Mouse (Mus musculus) stomach, embryonic 15.5 days (tissue): ENCODE measurements around the gene Pde6d. TPM values are rescaled to one million over a fixed set of nuclear protein-coding genes. Genes with fewer than 3 reads are reported as not detected.
A peak's percentile ranks its signal among the peaks of the same experiment; 100 is the strongest.

Experiments used
- ATAC-seq: fragments of 200-750 bp; cut with Nextera tagmentation; 2 replicates; pipeline ENCODE4 v1.8.0; 2017; ENCODE audit warnings: low read depth, moderate number of reproducible peaks, moderate TSS enrichment; ENCODE audit not compliant: insufficient read depth, low FRiP score
- H3K27ac ChIP-seq: fragments of 300-500 bp; sonication (generic); 2 replicates; pipeline ENCODE4 v1.5.1; 2015; ENCODE audit warnings: mild to moderate bottlenecking, inconsistent platforms
- H3K27me3 ChIP-seq: fragments of 300-500 bp; sonication (generic); replicated peaks from 2 replicates; pipeline ENCODE4 v1.6.1; 2015; ENCODE audit warnings: inconsistent platforms
- H3K36me3 ChIP-seq: fragments of 300-500 bp; sonication (generic); 2 replicates; pipeline ENCODE4 v1.6.1; 2015; ENCODE audit warnings: inconsistent platforms
- H3K4me1 ChIP-seq: fragments of 300-500 bp; sonication (generic); 2 replicates; pipeline ENCODE4 v1.6.1; 2015; ENCODE audit warnings: inconsistent platforms
- H3K4me2 ChIP-seq: fragments of 300-500 bp; sonication (generic); 2 replicates; pipeline ENCODE4 v1.6.1; 2015; ENCODE audit warnings: mild to moderate bottlenecking, inconsistent platforms
- H3K4me3 ChIP-seq: fragments of 300-500 bp; sonication (generic); replicated peaks from 2 replicates; pipeline ENCODE4 v1.5.1; 2015; ENCODE audit warnings: inconsistent platforms
- H3K9ac ChIP-seq: fragments of 300-500 bp; sonication (generic); 2 replicates; pipeline ENCODE4 v1.6.1; 2015; ENCODE audit warnings: inconsistent platforms
- H3K9me3 ChIP-seq: fragments of 300-500 bp; sonication (generic); 2 replicates; pipeline ENCODE4 v1.6.1; 2016; ENCODE audit warnings: inconsistent platforms
- WGBS: fragments of 180-500 bp; shearing (Covaris S2); methylation state at CpG from one replicate; pipeline ENCODE4 v1.1.7; 2015; 5-methylcytosine and 5-hydroxymethylcytosine counted together
- polyA plus RNA-seq: library from polyadenylated mRNA; unstranded; fragments of >200 nt; fragmentation: Nextera tagmentation; extraction: Ambion mirVana; gene quantifications from 2 replicates; pipeline ENCODE4 v1.2.1, GENCODE M21; 2015

Gene Pde6d
- polyA plus RNA-seq, 1 experiment from 2014 or later: 53.7 TPM

- 8% methylated on average over 13 of the region's 13 CpGs for WGBS
- Histone ChIP-seq H3K4me3 (no peak overlapping the region), H3K4me2 (peak overlapping the region; percentile 14; the same call in 1 of the 2 replicates), H3K9me3 (no peaks in the 10 kb centered on the region), H3K9ac (no peak overlapping the region), H3K36me3 (peaks cover 15% of the 10 kb centered on the region; the same call in 1 of the 2 replicates), H3K4me1 (peaks cover 29% of the 10 kb centered on the region), H3K27me3 (no peaks in the 10 kb centered on the region), H3K27ac (peak overlapping the region; percentile 23)
- ATAC-seq: peak; percentile 21
Measured at GRCm38 (mm10) chr1:86531547-86532321, 50.7 kb downstream of the Pde6d start.

GRCm38 (mm10) chr1:86530871-86531546 is 51.4 kb downstream of the Pde6d start:
- H3K4me2 ChIP-seq: 0 out of 2 replicates have a peak overlapping the region, but pooled peaks have one; percentile 9
- H3K27ac ChIP-seq: peak overlapping the region; percentile 23; the same call in 1 of the 2 replicates
- no peaks in the 10 kb centered on the region for H3K9me3 ChIP-seq
- ATAC-seq: no peak
- peaks cover 29% of the 10 kb centered on the region for H3K4me1 ChIP-seq
- WGBS: 14% methylated on average over 4 of the region's 4 CpGs
- no peak overlapping the region for H3K9ac ChIP-seq
- peaks cover 15% of the 10 kb centered on the region; the same call in 1 of the 2 replicates for H3K36me3 ChIP-seq
- no peak overlapping the region for H3K4me3 ChIP-seq
- no peaks in the 10 kb centered on the region for H3K27me3 ChIP-seq

GRCm38 (mm10) chr1:86529590-86529989 is 52.8 kb downstream of the Pde6d start:
- Histone ChIP-seq H3K4me1 (peaks cover 33% of the 10 kb centered on the region), H3K27ac (peak overlapping the region; percentile 91; the same call in 1 of the 2 replicates), H3K36me3 (peaks cover 15% of the 10 kb centered on the region; the same call in 1 of the 2 replicates), H3K4me2 (peak overlapping the region; percentile 80), H3K4me3 (peak overlapping the region; percentile 89), H3K27me3 (no peaks in the 10 kb centered on the region), H3K9ac (peak overlapping the region; percentile 95; the same call in 1 of the 2 replicates), H3K9me3 (no peaks in the 10 kb centered on the region)
- 18% methylated on average over 4 of the region's 4 CpGs for WGBS
- ATAC-seq: no peak

- no peaks in the 10 kb centered on the region for H3K27me3 ChIP-seq
- 0% methylated on average over 15 of the region's 15 CpGs for WGBS
- H3K4me2 ChIP-seq: peak overlapping the region; percentile 80
- H3K27ac ChIP-seq: peak overlapping the region; percentile 91
- peaks cover 34% of the 10 kb centered on the region for H3K4me1 ChIP-seq
- peak overlapping the region; percentile 95 for H3K9ac ChIP-seq
- peaks cover 15% of the 10 kb centered on the region; the same call in 1 of the 2 replicates for H3K36me3 ChIP-seq
- H3K9me3 ChIP-seq: no peaks in the 10 kb centered on the region
- peak overlapping the region; percentile 89 for H3K4me3 ChIP-seq
- no peak for ATAC-seq
Measured at GRCm38 (mm10) chr1:86528571-86529180, 53.8 kb downstream of the Pde6d start.

- Histone ChIP-seq H3K4me3 (peak overlapping the region; percentile 89), H3K4me2 (peak overlapping the region; percentile 80), H3K27me3 (no peaks in the 10 kb centered on the region), H3K9me3 (no peaks in the 10 kb centered on the region), H3K9ac (peak overlapping the region; percentile 95), H3K36me3 (peaks cover 8% of the 10 kb centered on the region; the same call in 1 of the 2 replicates), H3K27ac (peak overlapping the region; percentile 91), H3K4me1 (peaks cover 32% of the 10 kb centered on the region)
- WGBS: under 1% methylated on average over 89 of the region's 89 CpGs
- no peak for ATAC-seq
Measured at GRCm38 (mm10) chr1:86527599-86528486, 54.6 kb downstream of the Pde6d start.

GRCm38 (mm10) chr1:86526789-86527598 is 55.4 kb downstream of the Pde6d start:
- Histone ChIP-seq H3K9ac (peak overlapping the region; percentile 95), H3K9me3 (no peaks in the 10 kb centered on the region), H3K4me1 (peaks cover 34% of the 10 kb centered on the region), H3K36me3 (peaks cover 8% of the 10 kb centered on the region; the same call in 1 of the 2 replicates), H3K27me3 (no peaks in the 10 kb centered on the region), H3K4me2 (peak overlapping the region; percentile 80), H3K4me3 (peak overlapping the region; percentile 89), H3K27ac (peak overlapping the region; percentile 91)
- under 1% methylated on average over 102 of the region's 111 CpGs for WGBS
- no peak for ATAC-seq

GRCm38 (mm10) chr1:86526116-86526788 is 56.2 kb downstream of the Pde6d start, which contains the start of gene Ptma:
Ptma (plus strand) TSS chr1:86526726.
- Histone ChIP-seq H3K9me3 (no peaks in the 10 kb centered on the region), H3K27ac (peak within 1 kb of the TSS; percentile 100), H3K4me3 (peak within 1 kb of the TSS; percentile 89), H3K4me1 (peaks cover 30% of the 10 kb centered on the region), H3K36me3 (peaks cover 7% of the 10 kb centered on the region; the same call in 1 of the 2 replicates), H3K27me3 (no peaks in the 10 kb centered on the region), H3K9ac (peak within 1 kb of the TSS; percentile 95), H3K4me2 (peak within 1 kb of the TSS; percentile 94)
- under 1% methylated on average over 58 of the region's 63 CpGs for WGBS
- ATAC-seq: peak; percentile 93

GRCm38 (mm10) chr1:86525499-86526115 is 56.8 kb downstream of the Pde6d start:
- no peak; the same call in 1 of the 2 replicates for ATAC-seq
- Histone ChIP-seq H3K4me2 (peak overlapping the region; percentile 94), H3K4me3 (peak overlapping the region; percentile 89)

GRCm38 (mm10) chr1:86524619-86525498 is 57.6 kb downstream of the Pde6d start:
- 1% methylated on average over 53 of the region's 53 CpGs for WGBS
- peak; percentile 70 for ATAC-seq

More at GRCm38 (mm10) chr1:86525499-86526115, 56.8 kb downstream of the Pde6d start:
- Histone ChIP-seq H3K4me1 (peaks cover 23% of the 10 kb centered on the region), H3K27me3 (no peaks in the 10 kb centered on the region), H3K36me3 (peaks cover under 1% of the 10 kb centered on the region; the same call in 1 of the 2 replicates), H3K9me3 (no peaks in the 10 kb centered on the region), H3K9ac (peak overlapping the region; percentile 77), H3K27ac (peak overlapping the region; percentile 100)
- under 1% methylated on average over 43 of the region's 44 CpGs for WGBS

More at GRCm38 (mm10) chr1:86524619-86525498, 57.6 kb downstream of the Pde6d start:
- Histone ChIP-seq H3K36me3 (no peaks in the 10 kb centered on the region), H3K4me3 (peak overlapping the region; percentile 89), H3K9ac (peak overlapping the region; percentile 22; the same call in 1 of the 2 replicates), H3K27me3 (no peaks in the 10 kb centered on the region), H3K27ac (peak overlapping the region; percentile 100), H3K4me2 (peak overlapping the region; percentile 94), H3K9me3 (no peaks in the 10 kb centered on the region), H3K4me1 (peaks cover 23% of the 10 kb centered on the region)
